Mouse (Mus musculus): ENCODE measurements at regions not wholly inside any gene's neighbourhood (a gene's known extent, or its start where the extent isn't known, plus 50 kb on each side); places are given as distances from the start of the nearest gene placed in this dataset.

DNA sequence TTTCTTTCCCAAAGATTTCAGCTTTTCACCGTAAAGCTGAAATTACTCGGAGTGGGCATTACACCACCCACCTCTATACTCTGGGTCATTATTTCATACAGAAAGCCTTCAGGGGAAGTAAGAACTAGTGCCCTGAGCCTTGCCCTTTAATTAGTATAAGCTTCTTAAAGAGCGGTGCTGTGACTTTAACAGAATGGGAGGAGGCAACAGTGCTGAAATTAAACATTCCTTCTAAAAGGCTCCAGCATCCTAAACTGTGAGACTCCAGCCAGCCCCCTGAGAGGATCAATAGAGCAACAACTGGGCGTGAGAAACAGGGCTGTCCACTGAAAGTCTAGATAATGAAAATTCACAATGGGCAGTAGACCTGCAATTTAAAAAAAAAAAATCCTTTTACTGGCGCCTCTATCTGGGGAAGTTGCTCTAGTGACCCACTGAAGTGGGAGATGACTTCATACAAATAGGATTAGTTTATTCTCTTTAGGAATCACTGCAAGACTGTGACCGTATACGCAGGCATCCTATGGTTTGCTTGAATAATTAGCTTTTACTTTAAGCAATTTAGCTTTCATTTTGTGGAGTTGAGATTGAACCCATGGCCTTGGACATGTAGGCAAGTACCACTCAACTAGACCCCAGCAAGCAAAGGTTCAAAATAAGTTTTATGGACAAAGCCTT, 233.9 kb downstream of the Ube2cbp start:
- no peak for DNase-seq (ENCODE audit: low spot score in 2 of 2)

DNA sequence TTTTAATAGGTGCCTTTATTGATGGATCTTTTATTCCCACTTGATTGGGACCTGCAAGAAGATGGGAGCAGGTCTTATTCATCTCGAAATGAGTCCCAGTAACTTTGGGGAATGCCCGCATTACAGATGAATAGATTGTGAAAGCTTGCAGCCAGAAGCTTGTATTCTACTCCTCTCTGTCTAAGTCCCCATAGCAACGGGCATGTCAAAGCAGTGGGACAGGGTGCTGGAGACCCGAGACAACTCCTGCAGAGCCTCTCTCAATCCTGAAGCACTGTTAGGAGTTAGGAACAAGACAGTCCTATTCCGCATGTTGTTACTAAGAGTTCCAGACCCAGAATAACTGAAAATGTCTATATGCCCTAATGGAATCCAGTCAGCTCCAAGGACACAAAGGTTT, 233.1 kb downstream of the Ube2cbp start:
- DNase-seq (ENCODE audit: low spot score in 2 of 2): no peak

DNA sequence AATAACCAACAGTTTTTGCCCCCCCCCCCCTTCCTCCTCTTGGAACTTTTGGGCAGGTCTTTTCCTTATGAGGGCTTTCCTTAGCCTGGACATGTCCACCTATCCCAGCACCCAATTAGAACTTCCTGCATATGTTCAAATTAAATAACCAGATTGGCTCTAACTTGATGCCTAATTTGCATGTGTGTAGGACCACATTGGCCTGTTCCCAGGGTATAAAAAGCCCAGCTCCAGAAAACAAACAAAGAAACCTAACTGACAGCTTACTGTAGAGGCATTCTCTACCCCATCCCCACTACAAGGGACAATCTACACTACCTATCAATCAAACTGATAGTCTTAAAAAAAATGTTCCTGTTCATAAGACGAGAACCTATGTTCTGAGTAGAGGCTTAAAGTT, 232.6 kb downstream of the Ube2cbp start:
- DNase-seq (ENCODE audit: low spot score in 2 of 2): no peak

DNA sequence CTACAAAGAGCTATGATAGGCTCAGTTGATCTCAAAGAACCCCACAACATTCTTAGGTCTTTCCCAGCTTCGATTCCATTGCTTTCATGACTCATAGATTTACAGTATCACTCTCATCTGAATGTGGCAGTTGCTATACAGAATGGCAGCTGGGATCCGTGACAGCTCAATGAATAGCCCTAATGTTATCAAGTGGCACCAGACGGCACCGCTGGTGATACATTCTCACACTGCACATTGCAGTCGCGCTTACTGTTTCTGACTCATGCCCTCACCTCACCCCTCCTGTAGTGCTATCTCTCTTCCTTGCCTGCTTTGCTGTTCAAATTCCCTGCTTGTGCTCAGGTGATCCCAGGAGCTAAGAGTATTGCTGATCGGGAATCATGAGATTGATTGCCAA, 231.0 kb downstream of the Ube2cbp start:
- DNase-seq (ENCODE audit: low spot score in 2 of 2): no peak

DNA sequence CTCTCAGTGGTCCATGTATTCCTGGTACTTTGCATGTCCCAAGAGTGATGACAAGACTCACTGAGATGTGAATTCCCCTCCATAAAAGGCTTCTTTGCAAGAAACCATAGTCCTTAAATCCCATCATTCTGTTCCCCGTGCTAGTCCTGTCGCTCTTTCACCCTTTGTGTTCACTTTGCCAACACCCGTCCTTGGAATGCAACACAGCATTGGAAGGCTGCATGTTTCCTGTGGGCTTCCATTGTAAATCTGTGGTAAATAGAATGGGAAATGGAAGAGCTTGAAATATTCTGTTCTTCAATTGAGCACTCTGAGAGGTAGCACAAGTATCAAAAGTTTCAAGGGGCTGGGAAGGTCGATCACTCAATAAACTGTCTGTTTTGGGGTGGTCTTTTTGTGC, 226.1 kb downstream of the Ube2cbp start:
- no peak for DNase-seq (ENCODE audit: low spot score in 2 of 2)

DNA sequence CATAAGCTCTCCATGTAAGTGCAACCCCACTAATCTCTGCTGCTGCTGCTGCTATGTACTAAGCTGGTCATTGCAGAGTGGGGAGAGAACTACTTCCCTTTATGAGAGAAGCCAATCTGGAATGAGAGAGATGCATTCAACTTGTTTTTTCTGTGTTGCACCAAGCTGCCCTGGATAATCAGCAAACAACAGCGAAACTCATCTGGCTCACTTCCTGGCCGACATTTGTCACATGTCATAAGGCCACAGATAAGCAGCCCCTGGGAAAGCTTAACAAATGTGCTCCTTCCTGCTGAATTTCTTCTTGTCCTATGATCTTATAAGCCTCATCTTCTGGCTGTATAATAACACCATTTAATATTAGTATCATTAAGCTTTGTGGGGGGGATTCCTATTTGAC, 224.5 kb downstream of the Ube2cbp start:
- DNase-seq (ENCODE audit: low spot score in 2 of 2): no peak

DNA sequence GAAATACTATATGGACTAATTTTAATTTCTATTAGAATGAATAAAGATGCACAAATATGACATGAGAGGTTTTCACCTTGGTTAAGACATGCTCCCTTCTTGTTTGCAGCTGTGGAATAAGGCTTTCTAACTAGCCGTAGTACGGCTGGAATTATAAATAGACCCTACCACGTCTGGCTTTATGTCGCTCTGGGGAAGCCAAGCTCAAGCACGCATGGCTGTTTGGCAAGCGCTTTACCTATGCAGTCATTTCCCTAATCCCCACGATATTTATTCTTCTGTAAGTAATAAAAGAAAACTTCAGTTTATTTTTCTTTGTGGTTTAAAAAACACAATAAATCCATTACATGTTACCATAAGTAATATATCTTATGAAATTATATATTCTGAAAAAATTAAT, 223.9 kb downstream of the Ube2cbp start:
- DNase-seq (ENCODE audit: low spot score in 2 of 2): no peak

DNA sequence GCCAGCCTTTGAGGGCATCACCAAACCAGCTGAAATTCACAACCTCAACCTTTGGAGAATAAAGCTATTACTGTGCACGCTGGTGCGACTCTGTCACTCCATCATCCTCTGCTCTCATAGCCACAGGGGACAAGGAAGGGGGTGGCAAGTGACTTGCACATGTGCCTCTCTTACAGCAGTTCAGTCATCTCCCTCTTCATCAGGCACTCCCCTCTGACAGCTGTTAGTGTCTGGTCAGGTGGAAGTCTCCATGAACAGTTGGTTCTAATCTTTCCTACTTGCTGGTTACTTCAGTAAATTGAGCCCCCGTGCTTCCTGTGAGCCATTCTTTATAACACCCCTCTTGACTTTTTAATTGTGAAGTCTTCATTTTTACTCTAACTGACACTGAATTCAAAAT, 214.6 kb downstream of the Ube2cbp start:
- no peak for DNase-seq (ENCODE audit: low spot score in 2 of 2)

DNA sequence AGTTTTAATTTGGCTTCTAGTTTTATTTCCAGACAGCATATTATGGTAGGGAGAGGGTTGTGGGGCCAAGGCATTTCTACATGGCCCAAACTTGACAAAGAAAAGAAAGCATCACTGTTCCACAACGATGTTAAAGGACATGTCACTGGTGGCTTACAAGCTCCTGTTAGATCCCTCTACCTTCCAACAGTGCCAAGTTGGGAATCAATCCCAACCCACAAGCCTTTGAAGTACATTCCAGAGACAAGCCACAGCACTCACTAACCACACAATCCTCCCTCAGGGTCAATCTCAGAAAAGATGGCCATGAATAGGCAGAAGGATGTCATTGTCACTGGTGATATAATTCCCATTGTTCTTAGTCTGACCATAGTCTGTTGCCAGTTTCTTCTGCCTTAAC, 213.4 kb downstream of the Ube2cbp start:
- no peak for DNase-seq (ENCODE audit: low spot score in 2 of 2)
